Mouse (Mus musculus) intestine, postnatal 0 days (tissue): Measurements from ENCODE around the gene Nudt2. TPM values are rescaled to one million over a fixed set of nuclear protein-coding genes. Genes with fewer than 3 reads are reported as not detected.

ENCODE experiments used
- ATAC-seq: fragments of 200-750 bp; cut with Nextera tagmentation; 2 replicates; pipeline ENCODE4 v1.8.0; 2017; ENCODE audit warnings: mild to moderate bottlenecking, moderate TSS enrichment, moderate library complexity
- H3K27ac ChIP-seq: fragments of 300-500 bp; sonication (generic); 2 replicates; pipeline ENCODE4 v1.5.1; 2014; ENCODE audit warnings: mild to moderate bottlenecking, low read depth, low read length, moderate library complexity
- H3K27me3 ChIP-seq: fragments of 300-500 bp; sonication (generic); replicated peaks from 2 replicates; pipeline ENCODE4 v1.6.1; 2014; ENCODE audit warnings: low read length, mixed read lengths; ENCODE audit not compliant: control insufficient read depth, insufficient read depth
- H3K36me3 ChIP-seq: fragments of 300-500 bp; sonication (generic); 2 replicates; pipeline ENCODE4 v1.6.1; 2014; ENCODE audit warnings: mild to moderate bottlenecking, moderate library complexity; ENCODE audit not compliant: control insufficient read depth, insufficient read depth
- H3K4me1 ChIP-seq: fragments of 300-500 bp; sonication (generic); replicated peaks from 2 replicates; pipeline ENCODE4 v1.6.1; 2014; ENCODE audit warnings: antibody characterized with exemption, low read length, mixed read lengths; ENCODE audit not compliant: control insufficient read depth, insufficient read depth
- H3K4me2 ChIP-seq: fragments of 300-500 bp; sonication (generic); replicated peaks from 2 replicates; pipeline ENCODE4 v1.6.1; 2014; ENCODE audit warnings: low read depth, mild to moderate bottlenecking, moderate library complexity
- H3K4me3 ChIP-seq: fragments of 300-500 bp; sonication (generic); 2 replicates; pipeline ENCODE4 v1.5.1; 2014; ENCODE audit warnings: low read depth, low read length
- H3K9ac ChIP-seq: fragments of 300-500 bp; sonication (generic); 2 replicates; pipeline ENCODE4 v1.6.1; 2014; ENCODE audit warnings: mild to moderate bottlenecking, low read depth, low read length
- H3K9me3 ChIP-seq: fragments of 300-500 bp; sonication (generic); 2 replicates; pipeline ENCODE4 v1.6.1; 2016; ENCODE audit warnings: mixed run types; ENCODE audit not compliant: control insufficient read depth
- CTCF ChIP-seq: sonication (generic); IDR thresholded peaks from 2 replicates; pipeline ENCODE4 v1.5.1; 2016; ENCODE audit warnings: low read depth, mild to moderate bottlenecking, control low read depth, antibody characterized with exemption, moderate library complexity
- WGBS: fragments of 180-500 bp; shearing (Covaris S2); extraction: QIAGEN DNeasy Blood & Tissue Kit; methylation state at CpG from one replicate; pipeline ENCODE4 v1.1.7; 2014; 5-methylcytosine and 5-hydroxymethylcytosine counted together
- polyA plus RNA-seq: library from polyadenylated mRNA; unstranded; fragments of >200 nt; fragmentation: Nextera tagmentation; extraction: Ambion mirVana; gene quantifications from 2 replicates; pipeline ENCODE4 v1.2.1, GENCODE M21; 2015

Nudt2 gene
- polyA plus RNA-seq, 1 experiment from 2014 or later, result 34.9 TPM

DNA sequence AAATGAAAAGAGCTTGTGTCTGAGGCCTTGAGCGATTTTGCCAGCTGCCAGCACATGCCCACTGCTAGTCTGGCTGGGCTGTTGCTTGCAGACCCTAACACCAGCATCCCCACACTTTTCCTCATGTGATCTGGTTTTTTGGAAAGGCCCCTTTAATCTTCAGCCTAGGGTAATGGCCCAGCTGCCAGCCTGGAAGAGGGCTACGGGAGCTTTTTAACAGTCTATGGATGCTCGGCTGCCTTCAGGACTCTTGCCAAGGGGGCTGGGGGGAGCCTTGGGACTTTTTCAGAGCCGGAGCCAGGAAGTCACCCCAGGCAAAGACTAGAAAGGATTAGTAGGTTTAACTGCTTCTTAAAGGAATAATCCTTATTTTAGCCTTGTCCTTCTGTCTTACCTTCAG lies 48.4 kb downstream of the Nudt2 start:
- Histone ChIP-seq H3K4me3 (no peak overlapping the region), H3K27me3 (no peaks in the 10 kb centered on the region), H3K4me2 (no peak overlapping the region), H3K27ac (no peak overlapping the region), H3K36me3 (no peaks in the 10 kb centered on the region), H3K9me3 (no peaks in the 10 kb centered on the region), H3K9ac (no peak overlapping the region), H3K4me1 (no peaks in the 10 kb centered on the region)
- WGBS, result 49% methylated on average over 4 of the region's 4 CpGs
- TF ChIP-seq CTCF, result no peak
- ATAC-seq, result no peak

DNA sequence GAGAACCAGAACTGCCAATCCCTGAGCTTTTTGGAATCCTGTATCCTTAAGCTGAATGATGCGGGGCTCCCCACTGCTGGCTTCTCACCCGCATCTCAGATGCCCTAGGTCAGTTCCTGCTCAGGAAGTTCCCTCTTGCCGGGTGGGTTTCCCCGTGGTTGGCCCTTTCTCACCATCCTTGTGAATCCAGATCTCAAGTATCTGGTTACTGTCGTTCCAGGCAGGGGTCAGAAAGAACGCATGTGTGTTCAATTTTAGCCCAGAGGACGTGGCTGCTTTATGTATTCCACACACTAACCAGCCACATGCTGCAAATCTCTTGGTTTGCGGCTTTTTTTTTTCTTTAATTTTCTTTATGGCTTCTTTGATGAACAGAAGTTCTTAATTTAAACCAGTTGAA lies 48.8 kb downstream of the Nudt2 start:
- Histone ChIP-seq H3K4me2 (no peak overlapping the region), H3K27me3 (no peaks in the 10 kb centered on the region), H3K9me3 (no peaks in the 10 kb centered on the region), H3K36me3 (no peaks in the 10 kb centered on the region), H3K27ac (no peak overlapping the region), H3K4me1 (no peaks in the 10 kb centered on the region), H3K9ac (no peak overlapping the region), H3K4me3 (no peak overlapping the region)
- TF ChIP-seq CTCF, result no peak
- WGBS, result 33% methylated on average over 8 of the region's 8 CpGs
- ATAC-seq, result no peak

GRCm38 (mm10) chr4:41517233-41517632 lies 52.3 kb downstream of the Nudt2 start, which contains the start of gene 1110017D15Rik:
Gene 1110017D15Rik (minus strand): TSS chr4:41517333.
- no peaks in the 10 kb centered on the region for H3K36me3 ChIP-seq
- peaks cover 7% of the 10 kb centered on the region; the same call in 1 of the 2 replicates for H3K4me1 ChIP-seq
- peak within 1 kb of the TSS; percentile 17; the same call in 1 of the 2 replicates for H3K9ac ChIP-seq
- ATAC-seq, result no peak
- no peak within 1 kb of the TSS for H3K4me3 ChIP-seq
- peak within 1 kb of the TSS; percentile 45 for H3K4me2 ChIP-seq
- H3K27me3 ChIP-seq, result no peaks in the 10 kb centered on the region
- H3K27ac ChIP-seq, result peak within 1 kb of the TSS; percentile 79; the same call in 1 of the 2 replicates
- TF ChIP-seq CTCF, result no peak
- WGBS, result 83% methylated on average over 2 of the region's 2 CpGs
- H3K9me3 ChIP-seq, result no peaks in the 10 kb centered on the region

- ATAC-seq, result no peak
- H3K4me3 ChIP-seq, result no peak overlapping the region
- TF ChIP-seq CTCF, result no peak
- H3K36me3 ChIP-seq, result no peaks in the 10 kb centered on the region
- WGBS, result 46% methylated on average over 7 of the region's 7 CpGs
- peak overlapping the region; percentile 45 for H3K4me2 ChIP-seq
- H3K27ac ChIP-seq, result peak overlapping the region; percentile 79
- peak overlapping the region; percentile 17; the same call in 1 of the 2 replicates for H3K9ac ChIP-seq
- no peaks in the 10 kb centered on the region for H3K27me3 ChIP-seq
- H3K9me3 ChIP-seq, result no peaks in the 10 kb centered on the region
- H3K4me1 ChIP-seq, result peaks cover 7% of the 10 kb centered on the region; the same call in 1 of the 2 replicates
Observed at GRCm38 (mm10) chr4:41518349-41518748, 53.4 kb downstream of the Nudt2 start.

DNA sequence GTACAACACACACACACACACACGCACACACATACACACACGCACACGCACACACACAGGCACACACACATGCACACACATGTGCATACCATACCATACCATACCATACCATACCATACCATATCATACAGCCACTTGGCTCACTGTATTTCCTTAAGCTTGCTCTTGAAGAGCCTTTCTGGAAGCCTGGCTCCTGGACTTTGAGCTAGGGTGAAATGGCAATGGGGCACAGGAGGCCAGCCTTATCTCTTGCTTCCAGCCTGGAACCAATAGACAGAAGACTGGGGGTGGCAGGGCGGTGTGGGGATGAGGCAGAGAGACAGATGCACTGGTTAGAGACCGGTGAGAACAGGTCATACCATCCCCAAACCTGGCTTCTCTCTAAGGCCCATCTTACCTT lies 54.2 kb downstream of the Nudt2 start:
- H3K27ac ChIP-seq, result peak overlapping the region; percentile 79
- no peaks in the 10 kb centered on the region for H3K27me3 ChIP-seq

DNA sequence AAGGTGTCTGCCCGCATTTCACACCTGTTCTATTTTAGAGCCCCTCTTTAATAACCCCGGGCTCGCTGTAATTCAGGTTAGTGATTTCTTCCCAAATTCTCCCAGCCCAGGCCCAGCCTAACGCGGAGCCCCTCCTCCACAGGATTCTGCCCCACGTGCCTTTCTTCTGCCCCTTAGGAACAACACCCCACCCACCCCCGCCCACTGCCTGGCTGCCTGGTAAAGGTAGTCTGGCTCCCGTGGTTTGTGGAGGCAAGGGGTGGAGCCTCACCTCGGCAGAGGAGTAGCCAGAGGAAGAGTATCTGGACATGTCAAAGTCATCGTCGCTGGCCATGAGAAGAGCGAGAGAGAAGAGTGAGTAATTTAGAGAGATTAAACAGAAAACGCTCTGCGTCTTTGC lies 55.7 kb downstream of the Nudt2 start:
- H3K4me1 ChIP-seq, result peaks cover 7% of the 10 kb centered on the region; the same call in 1 of the 2 replicates
- H3K9ac ChIP-seq, result no peak overlapping the region
- ATAC-seq, result no peak
- H3K27ac ChIP-seq, result no peak overlapping the region; the same call in 1 of the 2 replicates
- no peaks in the 10 kb centered on the region for H3K27me3 ChIP-seq
- no peaks in the 10 kb centered on the region for H3K9me3 ChIP-seq
- WGBS, result 33% methylated on average over 14 of the region's 14 CpGs
- H3K4me2 ChIP-seq, result peak overlapping the region; percentile 31
- no peaks in the 10 kb centered on the region for H3K36me3 ChIP-seq
- no peak for TF ChIP-seq CTCF
- no peak overlapping the region for H3K4me3 ChIP-seq

More for the DNA sequence above, 54.2 kb downstream of the Nudt2 start:
- Histone ChIP-seq H3K9me3 (no peaks in the 10 kb centered on the region), H3K4me2 (peak overlapping the region; percentile 45), H3K9ac (no peak overlapping the region), H3K4me1 (peaks cover 7% of the 10 kb centered on the region; the same call in 1 of the 2 replicates), H3K4me3 (no peak overlapping the region), H3K36me3 (no peaks in the 10 kb centered on the region)
- peak; percentile 79 for ATAC-seq
- TF ChIP-seq CTCF, result no peak
- WGBS, result 63% methylated on average over 5 of the region's 5 CpGs
